Mouse (Mus musculus) brain, embryonic 14.5 days (tissue): ENCODE results near the gene H2-Q1.

Experiments used
- CTCF ChIP-seq: fragments of 200-500 bp; IDR thresholded peaks from 2 replicates; pipeline ENCODE4 v1.5.1; 2012; ENCODE audit warnings: inconsistent platforms, mild to moderate bottlenecking, moderate library complexity, borderline replicate concordance; ENCODE audit not compliant: insufficient read depth, insufficient read length; ENCODE audit errors: extremely low read depth
- POLR2A ChIP-seq: fragments of 200-500 bp; IDR thresholded peaks from 2 replicates; pipeline ENCODE4 v1.6.1; 2012; ENCODE audit warnings: mild to moderate bottlenecking, inconsistent platforms, borderline replicate concordance; ENCODE audit not compliant: poor library complexity, insufficient read depth, insufficient read length, severe bottlenecking; ENCODE audit errors: extremely low read depth

- TF ChIP-seq POLR2A (no peak), CTCF (no peak)
Observed at GRCm38 (mm10) chr17:35272249-35272648, 48.0 kb upstream of the H2-Q1 start.
